26 mouse cellular contexts compared by ENCODE assay signal in the genomic region with DNA sequence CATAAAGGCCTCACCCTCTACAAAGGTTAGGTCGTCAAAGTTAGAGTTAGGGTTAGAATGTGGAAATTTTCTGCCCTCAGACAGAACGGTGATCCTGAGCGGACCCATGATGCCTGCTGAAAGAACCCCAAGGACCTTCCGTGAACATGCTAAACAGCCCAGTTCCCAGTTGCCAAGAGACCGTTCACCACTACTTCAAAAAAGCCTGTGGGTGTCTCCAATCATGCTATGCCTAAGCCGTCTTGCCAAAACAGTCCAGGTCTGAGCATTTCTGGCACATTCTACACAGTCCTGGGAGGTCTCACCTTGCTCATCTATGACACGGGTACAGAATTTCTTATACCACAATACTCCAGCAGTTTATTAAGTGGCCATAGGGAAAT. TPM values are rescaled to one million over a fixed set of nuclear protein-coding genes. Genes with fewer than 3 reads are reported as not detected.
"Had no signal": no experiment of that assay in that cellular context is flagged by ENCODE, and none has a peak within 500 bp of the region (broad histone marks: within the 10 kb centered on the region; RNA-seq: fewer than 3 reads in every experiment).

No protein-coding gene starts in this region.

- H3K27ac ChIP-seq: liver, embryonic 15.5 days; lung, embryonic 15.5 days; macrophage; midbrain, embryonic 13.5 days; midbrain, embryonic 15.5 days; neural tube, embryonic 12.5 days had no signal

- H3K9ac ChIP-seq: liver, embryonic 15.5 days; liver, postnatal 0 days; lung, embryonic 15.5 days; midbrain, embryonic 13.5 days; midbrain, embryonic 15.5 days; neural tube, embryonic 12.5 days had no signal

- H3K4me3 ChIP-seq: liver, embryonic 15.5 days; lung, embryonic 15.5 days; megakaryocyte, embryonic 14.5 days; midbrain, embryonic 13.5 days; midbrain, embryonic 15.5 days; neural tube, embryonic 12.5 days had no signal

- ATAC-seq: liver, postnatal 0 days; lung, postnatal 0 days; midbrain, embryonic 13.5 days; midbrain, embryonic 15.5 days had no signal

- H3K36me3 ChIP-seq: liver, embryonic 15.5 days; lung, embryonic 15.5 days; midbrain, embryonic 13.5 days; midbrain, embryonic 15.5 days; neural tube, embryonic 12.5 days had no signal

- DNase-seq: liver, postnatal 0 days; lung, adult 2 months; lung, postnatal 14 days; lung, postnatal 36 days; right cerebral cortex, postnatal 25 days; right cerebral cortex, postnatal 4 days; spleen, adult 18-20 months; thymus, adult 18-20 months; thymus, postnatal 14 days; thymus, postnatal 36 days had no signal

- H3K4me2 ChIP-seq: liver, embryonic 15.5 days; lung, embryonic 15.5 days; midbrain, embryonic 13.5 days; midbrain, embryonic 15.5 days; neural tube, embryonic 12.5 days had no signal

- H3K27me3 ChIP-seq: liver, embryonic 15.5 days; lung, embryonic 15.5 days; midbrain, embryonic 13.5 days; midbrain, embryonic 15.5 days; neural tube, embryonic 12.5 days had no signal

- H3K9me3 ChIP-seq: liver, embryonic 15.5 days; lung, embryonic 15.5 days; megakaryocyte, embryonic 14.5 days; midbrain, embryonic 15.5 days; neural tube, embryonic 12.5 days had no signal

- H3K4me1 ChIP-seq: liver, embryonic 15.5 days; lung, embryonic 15.5 days; megakaryocyte, embryonic 14.5 days; midbrain, embryonic 13.5 days; midbrain, embryonic 15.5 days; neural tube, embryonic 12.5 days had no signal

RNA-seq across cellular contexts. Expression of a gene that starts 0.4 kb away (rescaled TPM):
- total RNA-seq: monocyte, adult 5-6 weeks; neutrophil, adult 5-6 weeks had no signal
- polyA plus RNA-seq: liver, postnatal 0 days; lung, postnatal 0 days; neural tube, embryonic 14.5 days; small intestine, adult 2 months had no signal

RNA-seq across cellular contexts. Expression of a gene that starts 24.5 kb away (rescaled TPM):
- total RNA-seq: megakaryocyte progenitor cell, adult 5-6 weeks; midbrain, postnatal 0 days; monocyte, adult 5-6 weeks; neutrophil, adult 5-6 weeks had no signal
- polyA plus RNA-seq: macrophage; midbrain, embryonic 13.5 days; midbrain, embryonic 15.5 days; midbrain, postnatal 0 days; neural tube, embryonic 12.5 days; neural tube, embryonic 14.5 days; stomach, embryonic 14.5 days; stomach, embryonic 16.5 days had no signal

RNA-seq across cellular contexts. Expression of a gene that starts 33.9 kb away (rescaled TPM):
- total RNA-seq: monocyte, adult 5-6 weeks; neutrophil, adult 5-6 weeks had no signal
- polyA plus RNA-seq: small intestine, adult 2 months had no signal

RNA-seq across cellular contexts. Expression of a gene that starts 46.8 kb away (rescaled TPM):
- total RNA-seq: megakaryocyte progenitor cell, adult 5-6 weeks; monocyte, adult 5-6 weeks; neutrophil, adult 5-6 weeks had no signal
- polyA plus RNA-seq: macrophage; midbrain, embryonic 13.5 days; midbrain, embryonic 15.5 days; neural tube, embryonic 12.5 days had no signal

RNA-seq across cellular contexts. Expression of a gene that starts 57.3 kb away (rescaled TPM):
- total RNA-seq: megakaryocyte progenitor cell, adult 5-6 weeks; midbrain, postnatal 0 days; monocyte, adult 5-6 weeks; neutrophil, adult 5-6 weeks had no signal
- polyA plus RNA-seq: liver, embryonic 15.5 days; liver, postnatal 0 days; lung, embryonic 15.5 days; macrophage; midbrain, embryonic 13.5 days; midbrain, embryonic 15.5 days; midbrain, postnatal 0 days; neural tube, embryonic 12.5 days; neural tube, embryonic 14.5 days; small intestine, adult 2 months; stomach, embryonic 14.5 days; stomach, embryonic 16.5 days had no signal
